Mouse (Mus musculus) lung, postnatal 10 days (tissue): ENCODE measurements around the gene Olfr772.
"Not testable (repeated sequence)": the region's sequence is repeated elsewhere in the genome, so short reads cannot be mapped to it uniquely, and the experiment has no call there.

ENCODE experiments used
- DNase-seq: peaks from one replicate; pipeline ENCODE4 v3.0.0; 2021

Olfr772 gene

GRCm38 (mm10) chr10:129177821-129178220 lies at the start of gene Olfr772:
TSS of gene Olfr772 (minus strand) at chr10:129177921.
- not testable (repeated sequence) for DNase-seq

GRCm38 (mm10) chr10:129187319-129187718 lies 9.6 kb upstream of the Olfr772 start, which contains the start of gene Olfr773:
TSS of gene Olfr773 (minus strand) at chr10:129187419.
- DNase-seq, result not testable (repeated sequence)

- DNase-seq, result no peak
Measured at GRCm38 (mm10) chr10:129164651-129165050, 13.1 kb downstream of the Olfr772 start, which contains the start of gene Olfr771. TSS of gene Olfr771 (minus strand) at chr10:129164751.

GRCm38 (mm10) chr10:129138898-129139297 lies 38.8 kb downstream of the Olfr772 start, which contains the start of gene Olfr770:
TSS of gene Olfr770 (minus strand) at chr10:129138998.
- DNase-seq, result no peak
